Mouse (Mus musculus) MEL (cell line): Measurements from ENCODE around the gene Mapk8ip3.

Source experiments
- CTCF ChIP-seq, 3 experiments: IDR thresholded peaks in 2 of 3; conservative IDR thresholded peaks in 1 of 3; 2 replicates each; pipeline ENCODE4 v1.5.1; 2011 to 2012; ENCODE audit warnings: low read length in 3 of 3, low read depth in 2 of 3, mild to moderate bottlenecking in 2 of 3, improper control_type of control experiment in 1 of 3, inconsistent platforms in 1 of 3, mixed read lengths in 1 of 3, moderate library complexity in 1 of 3; ENCODE audit not compliant: control insufficient read depth in 1 of 3, insufficient read depth in 1 of 3, poor library complexity in 1 of 3, severe bottlenecking in 1 of 3
- NELFE ChIP-seq: IDR thresholded peaks from 2 replicates; pipeline ENCODE4 v1.6.1; 2011; ENCODE audit warnings: low read depth, low read length, improper control_type of control experiment
- POLR2A ChIP-seq, 2 experiments: IDR thresholded peaks; 2 replicates each; pipeline ENCODE4 v1.6.1; 2011 to 2012; ENCODE audit warnings: low read length in 2 of 2, mild to moderate bottlenecking in 2 of 2, control low read depth in 1 of 2, improper control_type of control experiment in 1 of 2, low read depth in 1 of 2, moderate library complexity in 1 of 2; ENCODE audit not compliant: control insufficient read depth in 1 of 2, insufficient read depth in 1 of 2, poor library complexity in 1 of 2
- TAL1 ChIP-seq: IDR thresholded peaks from 2 replicates; pipeline ENCODE4 v1.6.1; 2012; ENCODE audit warnings: mild to moderate bottlenecking, inconsistent platforms, low read length, moderate library complexity, mixed read lengths
- TCF12 ChIP-seq: IDR thresholded peaks from 2 replicates; pipeline ENCODE4 v1.6.1; 2014; ENCODE audit warnings: low read depth, mild to moderate bottlenecking, inconsistent platforms, low read length, improper control_type of control experiment, moderate library complexity

DNA sequence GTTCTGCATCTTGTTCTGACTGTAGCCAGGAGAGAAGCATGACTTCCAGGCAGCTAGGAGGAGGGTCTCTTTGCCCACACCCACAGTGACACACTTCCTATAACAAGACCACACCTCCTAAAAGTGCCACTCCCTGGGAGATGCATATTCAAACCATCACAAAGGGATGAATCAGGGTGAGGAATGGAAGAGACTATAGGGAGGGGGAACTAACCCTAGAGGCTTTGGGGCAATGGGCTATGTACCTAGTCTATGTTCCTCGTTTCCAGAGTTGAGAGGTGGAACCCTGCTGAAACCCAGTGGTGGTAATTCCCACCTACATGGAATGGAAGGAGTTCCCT is 62.4 kb downstream of the Mapk8ip3 start:
- TF ChIP-seq POLR2A (IDR thresholded peaks at IDR 0.05; ENCODE audit: control insufficient read depth in 1 of 2, insufficient read depth in 1 of 2, low read depth in 1 of 2, low read length in 2 of 2, poor library complexity in 1 of 2): no peak
- TF ChIP-seq TAL1: no peak
- TF ChIP-seq NELFE: no peak
- no peak for TF ChIP-seq TCF12
- TF ChIP-seq CTCF (IDR thresholded peaks at IDR 0.05 in 2 of 3, conservative IDR thresholded peaks at IDR 0.05 in 1 of 3; ENCODE audit: control insufficient read depth in 1 of 3, insufficient read depth in 1 of 3, low read depth in 2 of 3, low read length in 3 of 3, poor library complexity in 1 of 3, severe bottlenecking in 1 of 3): no peak
